Mouse (Mus musculus) erythroblast, adult 5-6 weeks (primary cell): ENCODE data around the gene Zfp664. TPM values are rescaled to one million over a fixed set of nuclear protein-coding genes. Genes with fewer than 3 reads are reported as not detected.

Source experiments
- ATAC-seq: replicated peaks from 2 replicates; pipeline ENCODE4 v1.8.0; 2016; ENCODE audit warnings: moderate number of reproducible peaks, mild to moderate bottlenecking, moderate TSS enrichment, inconsistent platforms; ENCODE audit not compliant: poor library complexity, low FRiP score, severe bottlenecking
- total RNA-seq, 2 experiments: library from RNA; stranded (forward) in 1 of 2; stranded (reverse) in 1 of 2; fragments of 150-400 nt in 1 of 2; fragments of 200-764, 138-1000 nt in 1 of 2; gene quantifications; 2 replicates each; pipeline versions ENCODE4 v1.2.3 to v1.2.4; 2015 to 2017; ENCODE audit warnings: low replicate concordance in 2 of 2

The Zfp664 gene
- total RNA-seq, 2 experiments from 2014 or later = 3.3 to 5.0 TPM

DNA sequence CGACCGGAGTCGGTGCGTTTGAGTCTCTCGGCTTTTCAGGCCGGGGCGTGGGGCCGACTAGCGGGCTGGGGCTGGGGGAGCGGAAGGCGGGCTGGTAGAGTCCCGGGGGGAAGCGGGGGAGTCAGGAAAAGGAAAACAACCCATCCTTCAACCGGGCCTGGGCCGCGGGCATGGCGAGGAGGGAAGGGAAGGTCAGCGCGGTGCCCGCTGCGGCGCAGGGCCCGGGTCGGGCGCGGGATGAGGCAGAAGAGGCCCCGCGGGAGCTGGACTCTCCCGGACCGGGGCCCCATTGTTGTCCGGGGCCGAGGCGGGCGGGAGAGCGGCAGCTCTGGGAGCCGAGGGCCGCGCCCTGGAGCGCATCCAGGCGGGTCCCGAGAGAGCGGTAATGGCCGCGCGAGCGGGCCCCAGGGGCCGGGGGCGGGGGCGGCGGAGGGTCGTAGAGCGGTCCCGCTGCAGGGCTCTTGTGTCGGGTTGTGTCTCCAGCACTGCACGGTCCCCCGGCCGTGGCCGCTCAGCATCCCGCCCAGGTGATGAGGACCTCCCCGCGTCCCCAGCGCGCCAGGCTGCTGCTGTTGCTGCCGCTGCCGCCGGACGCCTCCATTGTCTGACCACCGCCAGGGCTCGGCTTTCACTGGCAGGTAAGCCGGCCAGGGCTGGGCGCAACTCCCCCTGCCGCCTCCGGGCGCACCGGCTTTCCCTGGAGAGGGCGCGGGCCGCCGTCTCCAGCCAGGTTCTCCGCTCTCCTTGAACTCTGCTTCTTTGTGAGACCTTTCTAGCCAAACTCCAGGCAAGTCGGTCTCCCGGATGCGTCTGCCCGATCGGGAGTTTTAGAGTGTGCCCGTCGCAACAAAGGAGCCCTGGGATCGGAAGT, 615 bp downstream of the Zfp664 start:
- ATAC-seq = no peak

DNA sequence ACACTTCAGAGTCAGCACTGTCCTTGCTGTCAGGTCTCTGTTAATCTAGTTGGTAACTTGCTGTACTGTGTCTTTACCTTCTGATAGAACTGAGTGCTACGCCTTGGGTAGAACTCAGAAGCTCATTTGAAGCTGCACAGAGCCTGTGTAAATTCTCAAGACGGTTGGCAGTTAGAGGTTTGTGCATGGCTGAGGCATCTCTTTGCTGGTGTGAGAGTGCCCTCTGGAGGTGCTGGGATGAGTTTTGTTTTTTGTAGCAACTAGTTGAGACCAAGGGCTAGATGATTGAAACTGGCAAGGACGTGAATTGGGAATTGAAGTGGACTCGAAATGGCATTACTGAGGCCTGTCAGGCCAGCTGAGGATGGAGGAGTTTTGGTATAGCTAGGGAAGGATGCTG, 6.5 kb downstream of the Zfp664 start:
- no peak for ATAC-seq

GRCm38 (mm10) chr5:124872033-124872432, 9.5 kb downstream of the Zfp664 start:
- no peak for ATAC-seq

DNA sequence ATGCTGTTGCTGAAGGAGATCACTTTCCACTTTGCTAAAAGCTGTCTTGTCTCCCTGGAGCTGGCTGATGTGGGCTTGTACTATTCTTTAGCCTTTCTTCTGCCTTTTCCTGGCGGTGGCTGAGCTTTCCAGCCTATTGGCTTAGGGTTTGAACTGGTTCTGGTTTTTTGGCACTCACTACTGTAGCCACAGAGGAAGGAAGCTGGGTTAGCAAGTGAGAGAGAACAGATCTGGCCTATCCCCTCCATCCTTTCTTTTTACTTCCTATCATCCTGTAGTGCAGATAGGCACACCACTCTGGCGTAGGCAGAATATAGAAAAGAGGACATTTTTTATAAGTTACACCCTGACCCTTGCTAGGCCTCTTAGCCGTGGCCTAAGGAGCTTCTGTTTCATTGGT, 10.6 kb downstream of the Zfp664 start:
- ATAC-seq = no peak

- ATAC-seq = no peak
Measured at GRCm38 (mm10) chr5:124873890-124874601, 11.6 kb downstream of the Zfp664 start.

GRCm38 (mm10) chr5:124879251-124879650, 16.8 kb downstream of the Zfp664 start:
- no peak for ATAC-seq

DNA sequence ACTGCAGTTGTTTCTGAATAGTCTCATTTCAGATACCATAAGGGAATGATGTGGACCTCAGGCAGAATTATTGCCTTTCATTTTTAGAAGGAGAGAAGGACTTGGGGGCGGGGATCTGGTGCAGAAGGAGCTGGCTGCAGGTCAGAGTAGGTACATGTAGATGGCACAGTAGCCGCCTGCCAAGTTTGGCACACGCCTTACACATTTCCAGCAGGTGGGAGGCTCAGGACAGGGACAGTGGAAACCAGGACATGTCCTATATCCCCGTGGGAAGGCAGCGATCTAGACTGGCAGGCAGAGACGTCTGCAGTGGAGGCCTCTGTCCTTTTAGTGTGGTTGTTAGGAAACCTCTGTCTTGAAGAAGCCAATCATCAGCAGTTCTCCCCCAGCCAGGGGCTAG, 17.3 kb downstream of the Zfp664 start:
- no peak for ATAC-seq

DNA sequence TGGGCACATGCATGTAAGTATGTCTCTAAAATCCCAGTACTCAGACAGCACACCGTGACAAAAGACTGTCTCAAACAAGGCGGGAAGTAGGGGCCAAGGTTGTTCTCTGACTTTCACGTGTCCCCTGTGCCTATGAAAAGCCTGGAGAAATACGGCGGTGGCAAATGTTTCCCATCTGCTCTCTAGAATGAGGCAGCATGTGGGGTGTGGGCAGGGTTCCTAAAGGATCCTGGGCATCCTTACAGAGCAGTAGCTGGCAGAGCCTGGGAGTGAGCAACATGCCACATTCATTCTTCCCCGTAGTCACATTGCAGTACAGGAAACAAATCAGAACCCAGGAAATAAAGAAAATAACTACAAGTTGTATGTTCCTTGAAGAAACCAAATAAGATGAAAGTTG, 21.4 kb downstream of the Zfp664 start:
- ATAC-seq = no peak

DNA sequence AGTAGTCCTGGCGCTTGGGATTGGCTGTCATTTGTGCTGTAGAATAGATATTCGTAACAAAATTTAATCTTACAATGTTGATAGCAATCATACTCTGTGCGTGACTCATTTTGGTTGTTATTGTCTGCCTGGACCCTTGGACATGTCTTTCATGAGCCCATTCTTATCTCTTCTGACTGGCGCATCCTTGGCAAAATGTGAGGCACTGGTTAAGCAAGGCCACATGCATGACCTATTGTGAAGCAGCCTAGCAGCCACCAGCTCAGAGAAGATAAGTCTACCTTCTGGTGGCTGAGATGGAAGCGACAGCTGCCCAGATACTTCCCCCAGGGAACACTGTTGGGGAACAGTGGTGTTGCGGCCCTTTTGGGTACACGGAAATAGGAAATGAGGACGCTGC, 26.2 kb downstream of the Zfp664 start:
- ATAC-seq = no peak

DNA sequence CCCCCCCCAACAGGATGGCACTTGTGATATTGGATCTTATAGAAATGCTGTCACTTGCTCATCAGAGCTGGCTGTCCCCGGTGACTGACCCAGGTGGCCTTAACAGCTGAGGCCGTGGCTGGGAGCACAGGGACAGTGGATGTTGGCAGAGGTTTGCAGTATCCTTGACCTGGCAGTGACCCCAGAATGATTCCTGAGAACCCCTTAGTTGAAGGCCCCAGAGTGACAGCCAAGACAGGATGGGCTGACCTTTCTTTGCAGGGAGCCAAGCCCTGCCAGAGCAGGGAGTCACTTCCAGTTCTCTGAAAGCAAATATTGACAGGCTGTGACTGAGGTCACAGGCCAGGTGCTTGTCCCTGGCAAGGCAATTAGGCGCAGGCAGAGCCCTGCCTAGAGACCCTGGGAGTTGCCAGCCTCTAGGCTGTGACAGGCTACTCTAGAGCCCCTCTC, 29.5 kb downstream of the Zfp664 start:
- no peak for ATAC-seq

DNA sequence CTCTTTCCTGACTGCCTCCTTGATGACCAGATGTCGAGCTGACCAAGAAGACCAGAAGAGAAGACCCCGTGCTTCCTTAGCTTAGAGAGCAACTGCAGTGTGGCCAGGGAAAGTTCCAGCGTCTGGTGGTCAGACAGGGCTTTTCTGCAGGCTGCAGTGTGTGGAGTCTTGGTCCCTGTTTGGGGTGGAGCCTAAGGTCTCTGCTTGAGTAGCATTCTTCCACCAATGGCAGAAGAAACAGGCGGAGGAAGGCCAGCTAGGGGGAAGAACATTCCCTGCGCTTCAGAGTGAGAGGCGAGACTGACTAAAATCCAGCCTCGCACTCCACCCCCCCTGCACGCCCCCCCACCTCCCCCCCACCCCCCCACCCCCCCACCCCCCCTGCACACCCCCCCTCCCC, 33.6 kb downstream of the Zfp664 start:
- no peak for ATAC-seq

GRCm38 (mm10) chr5:124899945-124900631, 37.6 kb downstream of the Zfp664 start:
- ATAC-seq = peak; percentile 86

GRCm38 (mm10) chr5:124900738-124901490, 38.4 kb downstream of the Zfp664 start:
- ATAC-seq = no peak

DNA sequence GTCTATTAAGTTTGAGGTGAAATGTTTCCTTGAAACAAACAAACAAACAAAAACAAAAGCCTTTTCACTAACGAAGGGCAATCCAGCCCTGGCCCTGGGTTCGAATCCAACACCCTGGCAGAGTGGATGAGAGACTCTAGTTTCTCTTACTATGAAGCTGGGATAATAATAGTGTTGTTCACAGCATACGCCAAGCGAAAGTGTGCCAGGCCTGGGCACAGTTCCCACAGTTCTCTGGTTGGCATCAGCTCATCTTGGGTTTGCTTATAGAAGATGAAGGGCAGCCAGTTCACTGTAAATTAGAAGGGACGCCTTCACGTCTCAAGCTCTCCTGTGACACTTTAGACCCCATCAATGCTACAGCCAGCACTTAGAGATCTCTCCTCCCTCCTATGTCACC, 39.2 kb downstream of the Zfp664 start:
- no peak for ATAC-seq

DNA sequence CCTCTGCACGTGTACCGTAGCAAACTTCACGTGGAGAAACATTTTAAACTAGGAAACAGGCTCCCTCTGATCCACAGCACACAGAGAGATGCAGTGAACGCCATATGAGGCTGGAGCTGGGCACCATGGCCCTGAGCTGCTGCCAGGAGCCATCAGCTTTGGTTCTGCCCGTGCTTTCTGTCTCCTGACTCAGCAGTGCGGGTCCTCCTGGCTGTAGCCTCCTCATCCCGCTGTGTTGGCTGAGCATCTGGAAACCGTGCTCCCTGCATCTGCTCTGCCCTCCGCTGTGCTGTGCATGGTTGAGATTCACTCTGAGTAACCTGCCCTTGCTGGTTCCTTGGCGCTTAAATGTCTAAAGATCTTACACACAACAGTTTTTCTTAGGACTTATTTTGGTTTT, 39.7 kb downstream of the Zfp664 start:
- no peak for ATAC-seq

GRCm38 (mm10) chr5:124903852-124904251, 41.4 kb downstream of the Zfp664 start:
- ATAC-seq = no peak

DNA sequence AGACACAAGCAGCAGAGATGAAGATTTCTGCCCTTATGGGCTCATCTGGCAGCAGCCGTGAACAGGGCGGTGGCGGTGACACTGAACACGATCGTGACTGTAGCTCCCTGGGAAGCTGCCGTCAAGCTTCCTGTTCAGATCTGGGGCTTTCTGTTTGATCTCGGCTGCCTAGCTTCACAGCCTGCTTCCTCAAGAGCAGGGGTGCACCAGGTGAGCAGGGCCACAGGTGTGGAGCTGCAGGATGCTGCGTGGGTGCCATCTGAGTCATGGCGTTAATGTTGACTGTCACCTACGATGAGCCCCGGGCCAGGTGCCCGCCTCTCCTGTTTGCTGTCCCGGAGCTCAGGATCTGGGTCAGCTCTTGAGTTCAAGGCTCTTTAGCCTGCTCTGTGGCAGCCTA, 44.4 kb downstream of the Zfp664 start:
- no peak for ATAC-seq

- ATAC-seq = peak; percentile 67; the same call in 1 of the 2 replicates
Measured at GRCm38 (mm10) chr5:124908860-124909259, 46.4 kb downstream of the Zfp664 start.

DNA sequence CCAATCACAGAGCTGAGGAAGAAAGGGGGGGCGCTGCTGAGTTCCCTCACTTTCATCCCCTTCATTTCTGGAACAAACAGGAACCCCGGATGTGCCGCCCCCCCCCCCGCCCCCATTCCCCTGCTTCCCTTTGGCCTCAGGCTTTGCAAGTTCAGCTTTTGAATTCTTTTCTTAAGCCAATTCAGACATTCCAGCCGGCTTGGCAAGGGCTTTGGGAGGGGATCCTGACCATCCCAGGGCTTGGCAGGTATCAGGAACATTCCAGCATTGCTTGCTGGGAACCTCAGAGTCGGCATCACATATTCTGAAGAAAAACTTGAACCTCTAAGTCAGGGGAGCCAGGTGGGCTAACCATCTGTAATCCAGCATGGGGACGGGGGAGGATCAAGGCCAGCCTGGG, 49.8 kb downstream of the Zfp664 start:
- no peak for ATAC-seq
